Mouse (Mus musculus) heart, postnatal 0 days (tissue): ENCODE measurements around the gene Pcca.

Source experiments
- CTCF ChIP-seq: IDR thresholded peaks from 2 replicates; pipeline ENCODE4 v1.5.1; 2016; ENCODE audit warnings: antibody characterized with exemption, control low read depth, low read depth
- EP300 ChIP-seq: IDR thresholded peaks from 2 replicates; pipeline ENCODE4 v1.6.1; 2016; ENCODE audit warnings: antibody characterized with exemption, low read depth

- TF ChIP-seq CTCF = no peak
- TF ChIP-seq EP300 = no peak
Observed at GRCm38 (mm10) chr14:122835487-122836190, 301.5 kb downstream of the Pcca start.
